In the genomic region with DNA sequence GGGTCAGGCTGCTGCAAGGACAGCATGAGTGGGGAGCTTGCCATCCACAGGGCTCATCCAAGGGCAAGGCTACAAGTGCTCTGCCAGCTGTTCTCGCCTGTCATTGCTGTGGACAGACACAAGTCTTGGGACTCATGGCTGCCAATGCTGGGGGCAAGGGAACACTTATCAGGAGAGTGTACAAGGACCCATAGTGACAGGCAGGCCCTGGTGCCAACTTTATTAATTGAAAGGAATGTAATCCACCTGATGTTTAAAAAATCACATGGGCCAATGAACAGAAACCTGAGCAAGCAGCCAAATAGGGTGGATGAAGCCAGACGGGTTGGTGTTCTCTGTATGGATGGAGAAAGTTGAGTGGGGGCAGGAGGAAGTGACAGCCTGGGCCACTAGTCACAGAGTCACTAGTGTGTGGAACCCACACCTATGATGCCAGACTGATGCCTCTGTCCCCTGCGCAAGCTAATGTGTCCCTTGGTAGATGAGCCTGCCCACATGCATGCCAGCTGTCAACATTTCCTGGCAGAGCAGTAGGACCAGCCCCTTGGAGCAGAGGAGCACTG, we compare ENCODE assay signal across 15 mouse cellular contexts.
DNase-seq lines count a peak whose midpoint lies in the region; ATAC-seq and TF ChIP-seq lines count a peak whose summit lies in the region.
"Had no signal": no experiment of that assay in that cellular context is flagged by ENCODE, and none has a peak within 500 bp of the region (broad histone marks: within the 10 kb centered on the region; RNA-seq: fewer than 3 reads in every experiment).

No protein-coding gene starts in this region.

- WGBS in kidney, adult 2 months: 69% methylated on average over 3 of the region's 3 CpGs
- WGBS in forebrain, postnatal 0 days: 86% methylated on average over 3 of the region's 3 CpGs

- H3K9me3 ChIP-seq in forebrain, postnatal 0 days (ENCODE audit: low read length): no peaks in the 10 kb centered on the region
- H3K9me3 ChIP-seq: embryonic facial prominence, embryonic 12.5 days; forebrain, embryonic 15.5 days; limb, embryonic 13.5 days; midbrain, embryonic 15.5 days had no signal

- no peak for ATAC-seq in forebrain, postnatal 0 days
- ATAC-seq: activated CD4-positive, CD25-positive, alpha-beta regulatory T cell, adult 4 months; forebrain, embryonic 15.5 days; midbrain, embryonic 15.5 days had no signal

- no peaks in the 10 kb centered on the region; the same call in 1 of the 2 replicates for H3K27me3 ChIP-seq in kidney, adult 2 months (replicated peaks; ENCODE audit: control insufficient read depth, insufficient read depth, low read length)
- no peaks in the 10 kb centered on the region for H3K27me3 ChIP-seq in forebrain, postnatal 0 days (ENCODE audit: insufficient read depth, low read length)
- H3K27me3 ChIP-seq: embryonic facial prominence, embryonic 12.5 days; forebrain, embryonic 15.5 days; midbrain, embryonic 15.5 days had no signal

- TF ChIP-seq POLR2A in kidney, adult 2 months (IDR thresholded peaks at IDR 0.05; ENCODE audit: low read depth, low read length): no peak

- no peak for TF ChIP-seq CTCF in kidney, adult 2 months (conservative IDR thresholded peaks at IDR 0.05; ENCODE audit: insufficient read depth, insufficient read length, low read depth, low read length)
- TF ChIP-seq CTCF in forebrain, postnatal 0 days (IDR thresholded peaks at IDR 0.05; ENCODE audit: low read depth): no peak

- H3K4me2 ChIP-seq in forebrain, postnatal 0 days (ENCODE audit: low read depth): no peak overlapping the region
- H3K4me2 ChIP-seq: embryonic facial prominence, embryonic 12.5 days; forebrain, embryonic 15.5 days; limb, embryonic 13.5 days; midbrain, embryonic 15.5 days had no signal

- H3K36me3 ChIP-seq in kidney, adult 2 months (ENCODE audit: control insufficient read depth, insufficient read depth, low read length): no peaks in the 10 kb centered on the region
- no peaks in the 10 kb centered on the region for H3K36me3 ChIP-seq in forebrain, postnatal 0 days (ENCODE audit: insufficient read depth)
- H3K36me3 ChIP-seq: embryonic facial prominence, embryonic 12.5 days; forebrain, embryonic 15.5 days; G1E; limb, embryonic 13.5 days; midbrain, embryonic 15.5 days had no signal

- intact Hi-C loops in heart, postnatal 10 days (cut with DNase I): loop anchor here (10.0 kb wide), 1 partner anchor 592 kb away; no protein-coding TSS in a partner anchor

- H3K4me1 ChIP-seq in kidney, adult 2 months (ENCODE audit: control insufficient read depth, insufficient read depth, low read length): no peaks in the 10 kb centered on the region
- peaks cover 1% of the 10 kb centered on the region; the same call in 1 of the 2 replicates for H3K4me1 ChIP-seq in forebrain, postnatal 0 days (ENCODE audit: insufficient read depth)

- DNase-seq in cerebellum, postnatal 10 days: peak; percentile 72 to 80
- no peak for DNase-seq in cerebellum, adult 9-11 months
- DNase-seq in kidney, postnatal 10 days: peak; percentile 7
- DNase-seq in kidney, adult 2 months: no peak
- DNase-seq in adrenal gland, postnatal 36 days: peak; percentile 48 to 74
- DNase-seq in heart, postnatal 10 days: peak; percentile 65 to 66
- DNase-seq in thymus, postnatal 10 days (ENCODE audit: low spot score in 2 of 2): no peak
- DNase-seq in forebrain, postnatal 0 days: no peak
- DNase-seq: cerebellum, adult 11-12 months had no signal

- H3K4me3 ChIP-seq in kidney, adult 2 months (ENCODE audit: insufficient read depth, low read depth, low read length): no peak overlapping the region
- no peak overlapping the region for H3K4me3 ChIP-seq in forebrain, postnatal 0 days (ENCODE audit: low read depth, low read length)
- H3K4me3 ChIP-seq: embryonic facial prominence, embryonic 12.5 days; forebrain, embryonic 15.5 days; limb, embryonic 13.5 days; midbrain, embryonic 15.5 days had no signal

- no peak overlapping the region for H3K9ac ChIP-seq in forebrain, postnatal 0 days
- H3K9ac ChIP-seq: embryonic facial prominence, embryonic 12.5 days; forebrain, embryonic 15.5 days; limb, embryonic 13.5 days; midbrain, embryonic 15.5 days had no signal

- H3K27ac ChIP-seq in kidney, adult 2 months (ENCODE audit: insufficient read depth, low read depth, low read length): no peak overlapping the region
- H3K27ac ChIP-seq in forebrain, postnatal 0 days (ENCODE audit: low read depth, low read length): no peak overlapping the region
- H3K27ac ChIP-seq: embryonic facial prominence, embryonic 12.5 days; forebrain, embryonic 15.5 days; limb, embryonic 13.5 days; midbrain, embryonic 15.5 days had no signal

Comparison
In these comparisons a context has a peak if more than half of its experiments do, and no peak if none do; other contexts are left out.
1. DNase-seq: peak in cerebellum, postnatal 10 days (2 of 2), kidney, postnatal 10 days (single experiment), adrenal gland, postnatal 36 days (2 of 2) and heart, postnatal 10 days (2 of 2); none in cerebellum, adult 9-11 months (single experiment), kidney, adult 2 months (single experiment), thymus, postnatal 10 days (0 of 2) and forebrain, postnatal 0 days (single experiment).